Mouse (Mus musculus): ENCODE results near the gene Pon3. TPM values are rescaled to one million over a fixed set of nuclear protein-coding genes. Genes with fewer than 3 reads are reported as not detected.
A peak's percentile ranks its signal among the peaks of the same experiment; 100 is the strongest.

Pon3 gene
- polyA plus RNA-seq (2015; fragmentation: Nextera tagmentation; extraction: Ambion mirVana) = 20.6 and 23.0 TPM in 2 replicates

- H3K4me2 ChIP-seq = peak within 1 kb of the TSS; percentile 88
- WGBS (ENCODE audit: insufficient replicate concordance) = 1% methylated on average over 16 of the region's 16 CpGs
- no peaks in the 10 kb centered on the region for H3K9me3 ChIP-seq (replicated peaks)
- peak within 1 kb of the TSS; percentile 60 for H3K27ac ChIP-seq (replicated peaks)
- no peaks in the 10 kb centered on the region for H3K27me3 ChIP-seq
- no peaks in the 10 kb centered on the region for H3K36me3 ChIP-seq (replicated peaks)
- peak; percentile 97 for ATAC-seq (ENCODE audit: insufficient read depth)
- peaks cover 19% of the 10 kb centered on the region for H3K4me1 ChIP-seq (replicated peaks)
- peak within 1 kb of the TSS; percentile 65 for H3K4me3 ChIP-seq (replicated peaks)
- H3K9ac ChIP-seq = peak within 1 kb of the TSS; percentile 65
Measured at GRCm38 (mm10) chr6:5255722-5256451, at the start of gene Pon3. Gene Pon3, minus strand, starts transcription at chr6:5256286.

GRCm38 (mm10) chr6:5304956-5305355 lies 48.9 kb upstream of the Pon3 start:
- ATAC-seq (ENCODE audit: insufficient read depth) = no peak
- Histone ChIP-seq H3K4me2 (no peak overlapping the region), H3K9ac (no peak overlapping the region), H3K27me3 (no peaks in the 10 kb centered on the region), H3K4me1 (replicated peaks) (peaks cover 1% of the 10 kb centered on the region; the same call in 1 of the 2 replicates), H3K9me3 (replicated peaks) (no peaks in the 10 kb centered on the region), H3K27ac (replicated peaks) (no peak overlapping the region), H3K36me3 (replicated peaks) (no peaks in the 10 kb centered on the region), H3K4me3 (replicated peaks) (no peak overlapping the region)
- WGBS (ENCODE audit: insufficient replicate concordance) = 75% methylated on average over 8 of the region's 8 CpGs

GRCm38 (mm10) chr6:5300629-5301028 lies 44.5 kb upstream of the Pon3 start:
- Histone ChIP-seq H3K4me3 (replicated peaks) (no peak overlapping the region), H3K4me2 (no peak overlapping the region), H3K27ac (replicated peaks) (no peak overlapping the region), H3K4me1 (replicated peaks) (peaks cover 27% of the 10 kb centered on the region), H3K9ac (no peak overlapping the region), H3K36me3 (replicated peaks) (peaks cover 5% of the 10 kb centered on the region; the same call in 1 of the 2 replicates), H3K9me3 (replicated peaks) (no peaks in the 10 kb centered on the region), H3K27me3 (no peaks in the 10 kb centered on the region)
- 82% methylated on average over 8 of the region's 8 CpGs for WGBS (ENCODE audit: insufficient replicate concordance)
- ATAC-seq (ENCODE audit: insufficient read depth) = no peak

GRCm38 (mm10) chr6:5299561-5299960 lies 43.5 kb upstream of the Pon3 start:
- H3K9ac ChIP-seq = no peak overlapping the region
- no peak overlapping the region for H3K27ac ChIP-seq (replicated peaks)
- H3K4me1 ChIP-seq (replicated peaks) = peaks cover 36% of the 10 kb centered on the region
- H3K4me2 ChIP-seq = no peak overlapping the region
- H3K4me3 ChIP-seq (replicated peaks) = no peak overlapping the region
- 74% methylated on average over 5 of the region's 5 CpGs for WGBS (ENCODE audit: insufficient replicate concordance)
- no peaks in the 10 kb centered on the region for H3K27me3 ChIP-seq
- H3K9me3 ChIP-seq (replicated peaks) = no peaks in the 10 kb centered on the region
- peaks cover 12% of the 10 kb centered on the region for H3K36me3 ChIP-seq (replicated peaks)
- no peak for ATAC-seq (ENCODE audit: insufficient read depth)

- H3K9ac ChIP-seq = peak within 1 kb of the TSS; percentile 93
- ATAC-seq (ENCODE audit: insufficient read depth) = peak; percentile 92
- peak within 1 kb of the TSS; percentile 96 for H3K27ac ChIP-seq (replicated peaks)
- peak within 1 kb of the TSS; percentile 78 for H3K4me3 ChIP-seq (replicated peaks)
- peaks cover 51% of the 10 kb centered on the region for H3K4me1 ChIP-seq (replicated peaks)
- no peaks in the 10 kb centered on the region for H3K9me3 ChIP-seq (replicated peaks)
- H3K36me3 ChIP-seq (replicated peaks) = peaks cover 27% of the 10 kb centered on the region
- under 1% methylated on average over 47 of the region's 47 CpGs for whole genome bisulfite sequencing (ENCODE audit: insufficient replicate concordance)
- no peaks in the 10 kb centered on the region for H3K27me3 ChIP-seq
- peak within 1 kb of the TSS; percentile 75 for H3K4me2 ChIP-seq
Measured at GRCm38 (mm10) chr6:5298092-5298554, 42.0 kb upstream of the Pon3 start, which contains the start of gene Pon2. Gene Pon2, minus strand, starts transcription at chr6:5298455.

- peak; percentile 88 for ATAC-seq (ENCODE audit: insufficient read depth)
- Histone ChIP-seq H3K4me1 (replicated peaks) (peaks cover 57% of the 10 kb centered on the region), H3K4me3 (replicated peaks) (peak overlapping the region; percentile 78), H3K9ac (peak overlapping the region; percentile 93), H3K4me2 (peak overlapping the region; percentile 75), H3K36me3 (replicated peaks) (peaks cover 33% of the 10 kb centered on the region), H3K27me3 (no peaks in the 10 kb centered on the region), H3K27ac (replicated peaks) (peak overlapping the region; percentile 96), H3K9me3 (replicated peaks) (no peaks in the 10 kb centered on the region)
- WGBS (ENCODE audit: insufficient replicate concordance) = 2% methylated on average over 24 of the region's 25 CpGs
Measured at GRCm38 (mm10) chr6:5297321-5298091, 41.4 kb upstream of the Pon3 start.

- 84% methylated on average over 7 of the region's 7 CpGs for WGBS (ENCODE audit: insufficient replicate concordance)
- Histone ChIP-seq H3K9me3 (replicated peaks) (no peaks in the 10 kb centered on the region), H3K9ac (peak overlapping the region; percentile 93), H3K4me2 (peak overlapping the region; percentile 75), H3K27me3 (no peaks in the 10 kb centered on the region), H3K4me3 (replicated peaks) (peak overlapping the region; percentile 78), H3K4me1 (replicated peaks) (peaks cover 71% of the 10 kb centered on the region), H3K36me3 (replicated peaks) (peaks cover 43% of the 10 kb centered on the region), H3K27ac (replicated peaks) (peak overlapping the region; percentile 96)
- ATAC-seq (ENCODE audit: insufficient read depth) = no peak
Measured at GRCm38 (mm10) chr6:5296067-5296466, 40.0 kb upstream of the Pon3 start.

GRCm38 (mm10) chr6:5294659-5295449 lies 38.8 kb upstream of the Pon3 start:
- peak overlapping the region; percentile 1; the same call in 1 of the 2 replicates for H3K9ac ChIP-seq
- 79% methylated on average over 16 of the region's 16 CpGs for WGBS (ENCODE audit: insufficient replicate concordance)

GRCm38 (mm10) chr6:5292841-5293240 lies 36.8 kb upstream of the Pon3 start:
- Histone ChIP-seq H3K9ac (peak overlapping the region; percentile 50; the same call in 1 of the 2 replicates), H3K27ac (replicated peaks) (peak overlapping the region; percentile 91), H3K4me2 (peak overlapping the region; percentile 67)

More at GRCm38 (mm10) chr6:5294659-5295449, 38.8 kb upstream of the Pon3 start:
- H3K9me3 ChIP-seq (replicated peaks) = no peaks in the 10 kb centered on the region
- H3K4me3 ChIP-seq (replicated peaks) = peak overlapping the region; percentile 17
- H3K4me2 ChIP-seq = peak overlapping the region; percentile 53
- peaks cover 46% of the 10 kb centered on the region for H3K36me3 ChIP-seq (replicated peaks)
- no peak for ATAC-seq (ENCODE audit: insufficient read depth)
- H3K4me1 ChIP-seq (replicated peaks) = peaks cover 81% of the 10 kb centered on the region
- H3K27me3 ChIP-seq = no peaks in the 10 kb centered on the region
- peak overlapping the region; percentile 42 for H3K27ac ChIP-seq (replicated peaks)

GRCm38 (mm10) chr6:5291450-5291849 lies 35.4 kb upstream of the Pon3 start:
- H3K4me1 ChIP-seq (replicated peaks) = peaks cover 91% of the 10 kb centered on the region
- H3K4me2 ChIP-seq = peak overlapping the region; percentile 67
- H3K27me3 ChIP-seq = no peaks in the 10 kb centered on the region
- no peaks in the 10 kb centered on the region for H3K9me3 ChIP-seq (replicated peaks)
- peak overlapping the region; percentile 50 for H3K9ac ChIP-seq
- peaks cover 60% of the 10 kb centered on the region for H3K36me3 ChIP-seq (replicated peaks)
- 22% methylated on average over 4 of the region's 4 CpGs for WGBS (ENCODE audit: insufficient replicate concordance)
- H3K4me3 ChIP-seq (replicated peaks) = peak overlapping the region; percentile 34
- peak; percentile 84 for ATAC-seq (ENCODE audit: insufficient read depth)
- H3K27ac ChIP-seq (replicated peaks) = peak overlapping the region; percentile 91

More at GRCm38 (mm10) chr6:5292841-5293240, 36.8 kb upstream of the Pon3 start:
- peaks cover 83% of the 10 kb centered on the region for H3K4me1 ChIP-seq (replicated peaks)
- no peaks in the 10 kb centered on the region for H3K27me3 ChIP-seq
- whole genome bisulfite sequencing (ENCODE audit: insufficient replicate concordance) = 71% methylated on average over 5 of the region's 5 CpGs
- no peak for ATAC-seq (ENCODE audit: insufficient read depth)
- H3K4me3 ChIP-seq (replicated peaks) = no peak overlapping the region; the same call in 1 of the 2 replicates
- H3K9me3 ChIP-seq (replicated peaks) = no peaks in the 10 kb centered on the region
- peaks cover 61% of the 10 kb centered on the region for H3K36me3 ChIP-seq (replicated peaks)

Data from liver, embryonic 15.5 days (tissue).